Mouse (Mus musculus) neural tube, embryonic 13.5 days (tissue): ENCODE data around the gene Cln3. TPM values are rescaled to one million over a fixed set of nuclear protein-coding genes. Genes with fewer than 3 reads are reported as not detected.
A peak's percentile ranks its signal among the peaks of the same experiment; 100 is the strongest.

Experiments used
- ATAC-seq: fragments of 200-750 bp; cut with Nextera tagmentation; 2 replicates; pipeline ENCODE4 v1.8.0; 2017; ENCODE audit warnings: low read depth, mild to moderate bottlenecking, moderate TSS enrichment, moderate library complexity
- H3K27ac ChIP-seq: fragments of 300-500 bp; sonication (generic); replicated peaks from 2 replicates; pipeline ENCODE4 v1.5.1; 2015; ENCODE audit warnings: moderate library complexity, mild to moderate bottlenecking, inconsistent platforms
- H3K27me3 ChIP-seq: fragments of 300-500 bp; sonication (generic); 2 replicates; pipeline ENCODE4 v1.6.1; 2015; ENCODE audit warnings: mild to moderate bottlenecking, inconsistent platforms
- H3K36me3 ChIP-seq: fragments of 300-500 bp; sonication (generic); 2 replicates; pipeline ENCODE4 v1.6.1; 2015; ENCODE audit warnings: mild to moderate bottlenecking, inconsistent platforms
- H3K4me1 ChIP-seq: fragments of 300-500 bp; sonication (generic); replicated peaks from 2 replicates; pipeline ENCODE4 v1.6.1; 2015; ENCODE audit warnings: inconsistent platforms
- H3K4me2 ChIP-seq: fragments of 300-500 bp; sonication (generic); 2 replicates; pipeline ENCODE4 v1.6.1; 2015; ENCODE audit warnings: inconsistent platforms, mild to moderate bottlenecking, moderate library complexity
- H3K4me3 ChIP-seq: fragments of 300-500 bp; sonication (generic); 2 replicates; pipeline ENCODE4 v1.5.1; 2015; ENCODE audit warnings: mild to moderate bottlenecking, inconsistent platforms
- H3K9ac ChIP-seq: fragments of 300-500 bp; sonication (generic); 2 replicates; pipeline ENCODE4 v1.6.1; 2015; ENCODE audit warnings: moderate library complexity, mild to moderate bottlenecking, inconsistent platforms
- H3K9me3 ChIP-seq: fragments of 300-500 bp; sonication (generic); 2 replicates; pipeline ENCODE4 v1.6.1; 2016; ENCODE audit warnings: inconsistent platforms
- WGBS: fragments of 180-500 bp; shearing (Covaris S2); methylation state at CpG from one replicate; pipeline ENCODE4 v1.1.7; 2015; 5-methylcytosine and 5-hydroxymethylcytosine counted together
- polyA plus RNA-seq: library from polyadenylated mRNA; unstranded; fragments of >200 nt; fragmentation: Nextera tagmentation; extraction: Ambion mirVana; gene quantifications from 2 replicates; pipeline ENCODE4 v1.2.1, GENCODE M21; 2015

Gene Cln3
- 26.3 and 27.9 TPM in 2 replicates for polyA plus RNA-seq

DNA sequence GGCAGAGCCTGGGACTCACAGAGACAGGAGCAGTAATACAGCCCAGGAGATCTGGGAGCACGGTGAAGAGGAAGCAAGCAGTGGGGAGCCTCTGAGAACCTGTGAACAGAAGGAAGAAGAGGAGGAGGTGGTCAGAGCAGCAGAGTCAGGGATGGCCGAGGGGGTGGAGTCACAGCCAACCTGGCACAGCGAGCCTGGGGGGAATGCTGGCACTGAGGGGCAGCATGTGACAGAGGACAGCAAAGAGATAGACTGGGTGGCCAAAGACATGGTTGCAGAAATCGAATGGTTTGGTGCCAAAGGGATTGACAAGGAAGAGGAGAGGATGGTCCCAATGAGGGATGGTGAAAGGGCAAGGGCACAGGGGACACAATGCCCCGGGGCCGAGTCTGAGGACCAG is at the start of gene Cln3:
TSS of gene Cln3 (minus strand) at position 101 of the 400 bp plus-strand sequence.
- no peak within 1 kb of the TSS for H3K4me2 ChIP-seq
- no peaks in the 10 kb centered on the region for H3K36me3 ChIP-seq
- ATAC-seq, result no peak
- no peak within 1 kb of the TSS for H3K9ac ChIP-seq
- H3K4me3 ChIP-seq, result no peak within 1 kb of the TSS
- H3K27ac ChIP-seq, result no peak within 1 kb of the TSS
- H3K27me3 ChIP-seq, result peaks cover 32% of the 10 kb centered on the region
- no peaks in the 10 kb centered on the region for H3K9me3 ChIP-seq
- peaks cover 31% of the 10 kb centered on the region for H3K4me1 ChIP-seq
- 72% methylated on average over 6 of the region's 6 CpGs for WGBS

DNA sequence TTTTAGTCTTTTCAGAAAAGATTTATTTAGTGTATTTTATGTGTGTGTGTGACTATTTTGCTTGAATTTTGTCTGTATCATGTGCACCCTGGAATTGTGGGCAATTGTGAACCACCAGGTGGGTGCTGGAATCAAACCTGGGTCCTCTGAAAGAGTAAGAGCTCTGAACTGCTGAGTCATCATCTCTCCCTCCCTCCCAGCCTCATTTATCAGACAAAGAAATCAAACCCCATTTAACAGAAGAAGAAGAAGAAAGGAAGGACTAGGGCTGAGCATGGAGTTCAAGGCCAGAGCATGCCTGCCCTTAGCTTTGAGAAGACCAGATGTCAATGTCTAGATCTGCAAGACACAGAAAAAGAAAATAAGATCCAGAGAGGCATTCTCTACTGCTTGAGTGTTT is 49.8 kb upstream of the Cln3 start:
- ATAC-seq, result no peak
- H3K27me3 ChIP-seq, result no peaks in the 10 kb centered on the region; the same call in 1 of the 2 replicates
- no peak overlapping the region for H3K4me2 ChIP-seq
- H3K4me3 ChIP-seq, result no peak overlapping the region
- no peaks in the 10 kb centered on the region for H3K36me3 ChIP-seq
- H3K27ac ChIP-seq, result no peak overlapping the region
- H3K9me3 ChIP-seq, result no peaks in the 10 kb centered on the region
- H3K4me1 ChIP-seq, result no peaks in the 10 kb centered on the region
- no peak overlapping the region for H3K9ac ChIP-seq

DNA sequence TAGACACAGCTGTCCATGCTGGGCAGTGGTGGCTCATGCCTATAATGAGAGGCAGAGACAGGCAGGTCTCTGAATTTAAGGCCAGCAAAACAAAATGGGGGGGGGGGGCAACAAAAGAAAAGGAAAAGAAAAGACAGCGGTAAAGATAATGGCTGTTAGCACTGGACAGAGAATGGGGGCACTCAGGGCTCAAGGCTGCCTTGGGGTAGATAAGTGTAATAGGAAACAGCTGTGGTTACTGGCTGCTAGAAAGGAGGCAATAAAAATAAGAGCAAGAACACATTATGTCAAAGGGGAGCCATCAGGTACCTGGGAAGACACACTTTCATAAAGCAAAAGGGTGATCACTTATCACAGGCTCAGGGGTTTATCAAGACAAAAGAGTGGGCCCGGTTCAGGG is 46.9 kb upstream of the Cln3 start:
- no peaks in the 10 kb centered on the region for H3K36me3 ChIP-seq
- no peaks in the 10 kb centered on the region for H3K4me1 ChIP-seq
- no peaks in the 10 kb centered on the region for H3K9me3 ChIP-seq
- no peaks in the 10 kb centered on the region; the same call in 1 of the 2 replicates for H3K27me3 ChIP-seq
- no peak overlapping the region for H3K27ac ChIP-seq
- H3K4me3 ChIP-seq, result no peak overlapping the region
- no peak overlapping the region for H3K9ac ChIP-seq
- no peak for ATAC-seq
- H3K4me2 ChIP-seq, result no peak overlapping the region
- WGBS, result 76% methylated on average over 2 of the region's 2 CpGs

DNA sequence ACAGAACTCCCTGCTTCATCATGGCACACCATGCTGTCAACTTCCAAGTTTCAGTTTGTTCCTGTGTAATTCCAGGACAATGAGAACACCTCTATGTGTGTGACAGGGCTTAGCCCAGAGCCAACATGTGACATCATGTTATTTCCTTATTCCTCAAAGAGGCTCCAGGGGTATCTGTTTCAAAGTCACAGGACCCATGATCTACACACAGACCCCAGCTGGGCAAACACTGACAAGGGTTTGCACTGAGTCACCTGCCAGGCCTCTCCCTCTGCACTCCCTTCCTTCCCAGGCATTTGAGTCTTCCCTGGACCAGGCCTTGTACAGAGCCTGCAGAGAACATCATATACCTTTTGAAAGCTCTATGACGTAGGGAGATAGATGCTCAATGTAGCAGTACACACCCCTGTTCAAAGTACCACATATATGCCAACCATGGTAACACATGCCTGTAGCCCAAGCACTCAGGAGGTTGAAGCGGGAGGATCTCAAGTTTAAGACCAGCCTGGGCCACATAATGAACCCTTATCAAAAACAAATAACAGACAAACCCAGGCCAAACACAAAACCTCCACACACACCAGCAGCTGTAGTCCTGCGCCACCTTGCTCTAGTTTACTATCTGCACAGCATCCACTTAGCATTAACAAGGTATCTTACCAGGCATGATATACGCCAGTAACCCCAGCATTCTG is 45.4 kb upstream of the Cln3 start, which contains the start of gene Nupr1:
TSS of gene Nupr1 (minus strand) at position 38 of the 695 bp plus-strand sequence.
- no peaks in the 10 kb centered on the region; the same call in 1 of the 2 replicates for H3K27me3 ChIP-seq
- H3K4me2 ChIP-seq, result no peak within 1 kb of the TSS
- ATAC-seq, result no peak
- H3K27ac ChIP-seq, result no peak within 1 kb of the TSS
- H3K4me3 ChIP-seq, result no peak within 1 kb of the TSS
- no peaks in the 10 kb centered on the region for H3K36me3 ChIP-seq
- H3K4me1 ChIP-seq, result no peaks in the 10 kb centered on the region
- no peaks in the 10 kb centered on the region for H3K9me3 ChIP-seq
- WGBS, result 93% methylated on average over 4 of the region's 4 CpGs
- no peak within 1 kb of the TSS for H3K9ac ChIP-seq

DNA sequence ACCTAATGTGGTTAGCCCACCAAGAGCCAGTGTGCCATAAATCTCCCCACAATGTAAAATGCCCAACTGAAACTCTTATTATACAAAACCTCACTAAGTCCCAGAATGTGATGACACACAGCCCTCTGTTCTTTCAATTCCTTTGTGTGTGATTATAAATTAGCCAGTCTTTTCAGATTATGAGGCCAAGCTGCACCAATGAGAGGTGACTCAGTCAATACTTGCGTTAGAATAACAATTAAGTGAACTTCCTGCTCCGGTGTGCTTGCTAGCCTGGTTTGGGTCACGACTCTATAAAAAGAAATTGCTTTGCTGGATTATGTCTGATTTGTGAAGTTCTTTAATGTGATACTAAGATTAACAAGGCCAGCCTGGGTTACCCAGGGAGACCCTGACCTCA is 44.3 kb upstream of the Cln3 start:
- Histone ChIP-seq H3K4me3 (no peak overlapping the region), H3K9me3 (no peaks in the 10 kb centered on the region), H3K36me3 (no peaks in the 10 kb centered on the region), H3K27ac (no peak overlapping the region), H3K4me2 (no peak overlapping the region), H3K9ac (no peak overlapping the region), H3K4me1 (no peaks in the 10 kb centered on the region; the same call in 1 of the 2 replicates), H3K27me3 (no peaks in the 10 kb centered on the region)
- ATAC-seq, result no peak
- 14% methylated on average over 3 of the region's 3 CpGs for WGBS

GRCm38 (mm10) chr7:126628111-126628510 is 42.5 kb upstream of the Cln3 start:
- no peak for ATAC-seq
- H3K4me1 ChIP-seq, result peaks cover 1% of the 10 kb centered on the region

DNA sequence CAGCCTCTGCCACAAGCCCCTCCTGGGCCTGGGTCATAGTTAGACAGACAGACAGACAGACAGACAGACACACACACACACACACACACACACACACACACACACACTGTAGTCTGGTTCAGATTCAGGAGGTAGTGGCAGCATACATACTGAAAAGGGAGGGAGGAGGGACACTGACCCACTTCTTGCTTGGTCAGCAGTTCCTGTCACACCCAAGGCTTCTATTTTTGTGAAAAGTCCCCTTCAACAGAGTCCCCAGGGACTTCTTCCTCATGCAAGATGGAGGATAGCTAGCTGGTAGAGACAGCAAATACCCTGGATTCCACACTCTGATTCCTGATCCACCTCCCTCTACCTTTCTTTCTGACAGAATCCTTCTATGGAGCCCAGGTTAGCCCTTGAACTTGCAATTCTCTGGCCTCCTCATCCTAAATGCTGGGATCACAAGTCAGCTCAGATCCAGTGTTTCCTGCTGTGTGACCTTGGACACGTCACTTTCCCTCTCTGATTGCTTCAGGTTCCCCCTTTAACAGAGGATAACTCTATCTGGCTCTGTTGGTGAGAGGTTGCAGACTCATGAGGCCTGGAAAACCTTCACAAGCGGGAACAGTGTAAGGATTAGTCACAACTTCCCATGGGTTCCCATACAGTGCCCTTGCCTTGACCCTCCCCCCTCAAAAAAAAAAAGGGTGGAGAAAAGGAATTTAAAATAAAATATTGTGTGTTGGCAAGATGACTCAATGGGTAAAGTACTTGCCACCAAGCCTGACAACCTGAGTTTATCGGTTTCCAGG is 40.4 kb upstream of the Cln3 start:
- no peaks in the 10 kb centered on the region for H3K27me3 ChIP-seq
- H3K4me1 ChIP-seq, result peaks cover 5% of the 10 kb centered on the region
- H3K36me3 ChIP-seq, result no peaks in the 10 kb centered on the region
- WGBS, result 83% methylated on average over 3 of the region's 3 CpGs
- H3K9me3 ChIP-seq, result no peaks in the 10 kb centered on the region
- H3K9ac ChIP-seq, result no peak overlapping the region
- H3K4me3 ChIP-seq, result no peak overlapping the region
- ATAC-seq, result no peak
- H3K27ac ChIP-seq, result no peak overlapping the region
- no peak overlapping the region for H3K4me2 ChIP-seq

More at GRCm38 (mm10) chr7:126628111-126628510, 42.5 kb upstream of the Cln3 start:
- H3K27me3 ChIP-seq, result no peaks in the 10 kb centered on the region
- no peak overlapping the region for H3K4me3 ChIP-seq
- H3K9ac ChIP-seq, result no peak overlapping the region
- H3K9me3 ChIP-seq, result no peaks in the 10 kb centered on the region
- no peak overlapping the region for H3K27ac ChIP-seq
- no peaks in the 10 kb centered on the region for H3K36me3 ChIP-seq
- WGBS, result 69% methylated on average over 6 of the region's 6 CpGs
- no peak overlapping the region for H3K4me2 ChIP-seq

DNA sequence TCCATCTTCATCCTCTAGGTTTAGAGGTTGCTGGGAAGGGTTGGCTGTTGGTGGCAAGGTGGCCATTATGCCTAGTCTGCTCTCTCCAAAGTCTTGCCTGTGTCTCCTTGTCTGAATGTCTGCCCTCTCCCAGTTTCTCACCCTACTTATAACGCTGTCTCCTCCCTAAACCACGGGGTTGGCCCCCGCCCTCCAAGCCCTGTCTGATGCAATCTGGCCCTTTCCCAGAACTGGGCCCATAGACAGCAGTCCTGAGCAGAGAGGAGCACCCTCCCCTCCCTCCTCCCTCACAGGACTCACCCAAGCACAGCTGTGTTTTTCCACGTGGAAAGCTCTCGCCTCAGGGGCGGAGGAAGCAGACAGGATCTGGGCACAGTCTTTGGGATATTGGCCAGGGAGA is 39.8 kb upstream of the Cln3 start:
- no peak overlapping the region for H3K9ac ChIP-seq
- 55% methylated on average over 6 of the region's 6 CpGs for WGBS
- no peaks in the 10 kb centered on the region for H3K9me3 ChIP-seq
- peaks cover 5% of the 10 kb centered on the region for H3K4me1 ChIP-seq
- no peak for ATAC-seq
- no peak overlapping the region for H3K4me2 ChIP-seq
- no peak overlapping the region for H3K27ac ChIP-seq
- H3K4me3 ChIP-seq, result no peak overlapping the region
- no peaks in the 10 kb centered on the region for H3K36me3 ChIP-seq
- H3K27me3 ChIP-seq, result no peaks in the 10 kb centered on the region

DNA sequence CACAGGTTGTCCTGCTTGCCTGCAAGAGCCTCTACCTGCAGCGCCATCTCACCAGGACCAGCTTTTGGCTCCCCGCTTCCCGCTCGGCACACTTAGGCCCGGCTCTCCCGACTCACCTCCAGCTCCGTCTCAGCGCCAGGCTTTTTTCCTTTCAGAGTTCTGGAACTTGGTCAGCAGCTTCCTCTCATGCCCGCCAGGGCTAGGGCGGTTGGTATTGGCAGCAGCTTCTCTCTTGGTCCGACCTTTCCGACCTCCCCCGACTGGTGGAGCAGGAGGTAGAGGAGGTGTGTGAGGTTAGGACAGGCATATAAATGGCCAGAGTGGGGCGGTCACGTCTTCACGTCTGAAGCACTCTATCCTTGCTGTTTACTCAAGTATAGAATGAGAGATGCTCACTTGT is 39.2 kb upstream of the Cln3 start:
- H3K9me3 ChIP-seq, result no peaks in the 10 kb centered on the region
- ATAC-seq, result no peak
- no peaks in the 10 kb centered on the region for H3K36me3 ChIP-seq
- peaks cover 5% of the 10 kb centered on the region for H3K4me1 ChIP-seq
- 78% methylated on average over 16 of the region's 16 CpGs for WGBS
- no peak overlapping the region for H3K4me3 ChIP-seq
- H3K9ac ChIP-seq, result no peak overlapping the region
- H3K4me2 ChIP-seq, result no peak overlapping the region
- no peak overlapping the region for H3K27ac ChIP-seq
- no peaks in the 10 kb centered on the region for H3K27me3 ChIP-seq

DNA sequence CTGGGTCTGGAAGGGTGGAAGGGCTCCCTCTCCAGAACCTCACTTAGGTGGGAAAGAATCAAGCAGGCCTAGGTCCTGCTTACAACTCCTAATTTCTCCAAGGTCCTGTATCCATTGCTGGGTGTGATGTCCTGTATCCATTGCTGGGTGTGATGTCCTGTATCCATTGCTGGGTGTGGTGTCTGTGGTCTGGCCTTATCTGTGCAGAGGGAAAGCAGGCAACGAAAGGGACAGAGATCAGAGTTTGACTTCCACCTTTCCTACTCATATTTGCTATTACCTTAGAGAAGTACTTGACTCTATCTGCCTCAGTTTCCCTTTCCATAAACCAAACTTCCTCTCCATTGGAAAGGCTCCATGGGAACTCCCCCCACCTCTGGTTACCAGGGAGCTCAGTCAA is 37.8 kb upstream of the Cln3 start:
- Histone ChIP-seq H3K27me3 (no peaks in the 10 kb centered on the region), H3K4me3 (no peak overlapping the region), H3K4me1 (peaks cover 5% of the 10 kb centered on the region), H3K9ac (0 out of 2 replicates have a peak overlapping the region, but pooled peaks have one; percentile 26), H3K36me3 (no peaks in the 10 kb centered on the region), H3K9me3 (no peaks in the 10 kb centered on the region), H3K27ac (no peak overlapping the region), H3K4me2 (no peak overlapping the region)
- ATAC-seq, result no peak
- 91% methylated on average over 1 of the region's 1 CpGs for WGBS

DNA sequence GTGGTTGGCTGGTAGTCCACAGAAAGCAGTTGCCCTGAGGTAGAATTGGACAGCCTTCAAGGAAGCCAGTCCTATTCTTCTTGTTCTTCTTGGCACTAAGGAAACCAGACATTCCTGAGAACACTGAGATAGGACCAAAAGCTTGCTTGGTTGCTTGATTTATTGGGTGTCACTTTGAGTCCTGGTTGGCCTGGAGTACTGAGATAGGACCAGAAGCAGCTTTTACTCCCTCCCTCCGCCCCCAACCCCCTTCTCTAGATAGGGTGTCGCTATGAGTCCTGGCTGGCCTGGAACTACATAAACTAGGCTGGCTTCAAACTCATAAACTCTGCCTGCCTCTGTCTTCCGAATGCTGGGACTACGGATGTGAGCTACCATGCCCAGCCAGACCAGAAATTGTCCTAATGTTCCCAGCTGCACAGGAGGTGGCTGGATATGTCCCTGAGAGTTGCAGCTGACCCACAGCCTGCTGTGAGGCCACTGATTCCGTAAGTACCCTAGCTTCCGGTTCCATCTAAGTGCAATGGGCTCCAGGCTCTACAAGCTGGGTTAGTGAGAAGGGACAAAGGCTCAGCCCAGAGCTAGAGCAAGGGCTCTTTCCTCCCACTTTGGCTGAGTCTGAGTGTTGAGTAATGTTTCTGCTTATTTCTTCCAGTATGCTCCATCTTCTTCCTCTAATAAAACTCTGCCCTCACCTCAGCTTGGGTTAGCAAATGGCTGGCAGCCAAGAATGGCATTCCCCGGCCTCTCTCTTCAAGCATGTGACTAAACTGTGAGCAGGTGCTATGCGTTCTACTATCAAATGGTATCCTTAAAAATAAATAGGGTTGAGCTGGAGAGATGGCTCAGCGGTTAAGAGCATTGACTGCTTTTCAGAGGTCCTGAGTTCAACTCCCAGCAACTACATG is 36.1 kb upstream of the Cln3 start:
- Histone ChIP-seq H3K4me3 (no peak overlapping the region), H3K4me2 (no peak overlapping the region), H3K9me3 (no peaks in the 10 kb centered on the region), H3K4me1 (peaks cover 5% of the 10 kb centered on the region), H3K36me3 (no peaks in the 10 kb centered on the region), H3K9ac (no peak overlapping the region), H3K27ac (no peak overlapping the region), H3K27me3 (no peaks in the 10 kb centered on the region)
- 87% methylated on average over 9 of the region's 9 CpGs for WGBS
- ATAC-seq, result no peak
